ENCODE assay signal across 8 mouse cellular contexts in genomic region chr13:55487578-55488498, GRCm38 (mm10). TPM values are rescaled to one million over a fixed set of nuclear protein-coding genes. Genes with fewer than 3 reads are reported as not detected.
DNase-seq lines count a peak whose midpoint lies in the region; ATAC-seq lines count a peak whose summit lies in the region.

Dbn1 (minus strand) TSS chr13:55488111.

- peak; percentile 51 for ATAC-seq in heart, embryonic 13.5 days (ENCODE audit: extremely low read depth, insufficient number of reproducible peaks, low FRiP score, low TSS enrichment)
- ATAC-seq in stomach, embryonic 14.5 days (ENCODE audit: insufficient number of reproducible peaks, insufficient read depth, low FRiP score, low read depth), result peak; percentile 82

- H3K27me3 ChIP-seq in heart, embryonic 13.5 days (replicated peaks), result peaks cover 90% of the 10 kb centered on the region
- no peaks in the 10 kb centered on the region for H3K27me3 ChIP-seq in stomach, embryonic 14.5 days (ENCODE audit: control insufficient read depth, insufficient read depth, low read length)

- peak within 1 kb of the TSS; percentile 81 for H3K4me2 ChIP-seq in heart, embryonic 13.5 days
- H3K4me2 ChIP-seq in stomach, embryonic 14.5 days (replicated peaks; ENCODE audit: low read depth, low read length), result peak within 1 kb of the TSS; percentile 76

- H3K9ac ChIP-seq in heart, embryonic 13.5 days, result peak within 1 kb of the TSS; percentile 97
- H3K9ac ChIP-seq in stomach, embryonic 14.5 days (replicated peaks; ENCODE audit: low read depth, low read length), result peak within 1 kb of the TSS; percentile 95

- DNase-seq in thymus, postnatal 14 days, result peak; percentile 7
- no peak for DNase-seq in thymus, postnatal 10 days (ENCODE audit: low spot score in 2 of 2)
- DNase-seq in embryo, embryonic 10 days (ENCODE audit: low spot score), result peak; percentile 79
- DNase-seq in kidney, postnatal 4 days, result peak; percentile 78 to 85
- DNase-seq in lung, postnatal 10 days, result peak; percentile 61
- DNase-seq in B cell, adult 2 months, result no peak

- H3K27ac ChIP-seq in heart, embryonic 13.5 days (replicated peaks), result peak within 1 kb of the TSS; percentile 70
- H3K27ac ChIP-seq in stomach, embryonic 14.5 days (ENCODE audit: low read length), result peak within 1 kb of the TSS; percentile 88

- no peaks in the 10 kb centered on the region for H3K9me3 ChIP-seq in heart, embryonic 13.5 days
- no peaks in the 10 kb centered on the region for H3K9me3 ChIP-seq in stomach, embryonic 14.5 days (ENCODE audit: control insufficient read depth, low read depth, low read length)

- peaks cover 51% of the 10 kb centered on the region for H3K4me1 ChIP-seq in heart, embryonic 13.5 days
- H3K4me1 ChIP-seq in stomach, embryonic 14.5 days (ENCODE audit: control insufficient read depth, insufficient read depth, low read length), result peaks cover 41% of the 10 kb centered on the region

- H3K36me3 ChIP-seq in heart, embryonic 13.5 days, result no peaks in the 10 kb centered on the region
- H3K36me3 ChIP-seq in stomach, embryonic 14.5 days (ENCODE audit: control insufficient read depth, insufficient read depth, low read length), result 0 out of 2 replicates have a peak, but pooled peaks cover 3% of the 10 kb centered on the region

- peak within 1 kb of the TSS; percentile 70 for H3K4me3 ChIP-seq in heart, embryonic 13.5 days
- H3K4me3 ChIP-seq in stomach, embryonic 14.5 days (ENCODE audit: low read depth, low read length), result peak within 1 kb of the TSS; percentile 88

- WGBS in heart, embryonic 13.5 days, result 1% methylated on average over 45 of the region's 83 CpGs
- 2% methylated on average over 52 of the region's 83 CpGs for WGBS in stomach, embryonic 14.5 days

RNA-seq across cellular contexts. Expression of gene Dbn1, which starts in this region (rescaled TPM):
- polyA plus RNA-seq in heart, embryonic 13.5 days (2015; fragmentation: Nextera tagmentation; extraction: Ambion mirVana), result 83.8 and 84.9 TPM in 2 replicates
- 118 and 120 TPM in 2 replicates for polyA plus RNA-seq in stomach, embryonic 14.5 days (2014; fragmentation: Nextera tagmentation; extraction: Ambion mirVana)

Comparison
In these comparisons a context has a peak if more than half of its experiments do, and no peak if none do; other contexts are left out.
1. DNase-seq: peak in thymus, postnatal 14 days (single experiment), embryo, embryonic 10 days (single experiment), kidney, postnatal 4 days (2 of 2) and lung, postnatal 10 days (single experiment); none in thymus, postnatal 10 days (0 of 2) and B cell, adult 2 months (0 of 2).